Mouse (Mus musculus): ENCODE results near the gene Gm43518.

- TF ChIP-seq GABPA (IDR thresholded peaks at IDR 0.05; ENCODE audit: low read depth, low read length) (no peak), TCF12 (IDR thresholded peaks at IDR 0.05; ENCODE audit: low read depth, low read length) (no peak), CTCF (IDR thresholded peaks at IDR 0.05 in 2 of 3, conservative IDR thresholded peaks at IDR 0.05 in 1 of 3; ENCODE audit: control insufficient read depth in 1 of 3, insufficient read depth in 1 of 3, low read depth in 2 of 3, low read length in 3 of 3, poor library complexity in 1 of 3, severe bottlenecking in 1 of 3) (no peak), KAT2A (conservative IDR thresholded peaks at IDR 0.05; ENCODE audit: low read depth, low read length) (no peak), POLR2A (IDR thresholded peaks at IDR 0.05; ENCODE audit: control insufficient read depth in 1 of 2, insufficient read depth in 1 of 2, low read depth in 1 of 2, low read length in 2 of 2, poor library complexity in 1 of 2) (no peak), ETS1 (IDR thresholded peaks at IDR 0.05; ENCODE audit: low read depth, low read length) (no peak), MAX (IDR thresholded peaks at IDR 0.05; ENCODE audit: low read length) (no peak), POLR2AphosphoS5 (IDR thresholded peaks at IDR 0.05; ENCODE audit: borderline replicate concordance, low read depth, low read length) (no peak), EP300 (IDR thresholded peaks at IDR 0.05; ENCODE audit: low read depth in 1 of 2, low read length in 2 of 2) (no peak), HCFC1 (IDR thresholded peaks at IDR 0.05; ENCODE audit: low read depth, low read length) (no peak)
Measured at GRCm38 (mm10) chr5:123974616-123975111, 47.4 kb downstream of the Gm43518 start.

Data from MEL (cell line).